Mouse (Mus musculus) liver, embryonic 11.5 days (tissue): ENCODE data around the gene Tmem98. TPM values are rescaled to one million over a fixed set of nuclear protein-coding genes. Genes with fewer than 3 reads are reported as not detected.
A peak's percentile ranks its signal among the peaks of the same experiment; 100 is the strongest.

Source experiments
- ATAC-seq: fragments of 200-750 bp; cut with Nextera tagmentation; replicated peaks from 2 replicates; pipeline ENCODE4 v1.8.0; 2017; ENCODE audit warnings: moderate number of reproducible peaks, mild to moderate bottlenecking, moderate TSS enrichment, moderate library complexity; ENCODE audit not compliant: low FRiP score
- DNase-seq: peaks from one replicate; pipeline ENCODE4 v3.0.0-alpha.2; 2017; ENCODE audit warnings: low spot score
- H3K27ac ChIP-seq: fragments of 300-500 bp; sonication (generic); 2 replicates; pipeline ENCODE4 v1.5.1; 2014; ENCODE audit warnings: mild to moderate bottlenecking, low read depth, low read length, control low read depth
- H3K27me3 ChIP-seq: fragments of 300-500 bp; sonication (generic); replicated peaks from 2 replicates; pipeline ENCODE4 v1.6.1; 2014; ENCODE audit warnings: low read length, mixed read lengths; ENCODE audit not compliant: control insufficient read depth, insufficient read depth
- H3K36me3 ChIP-seq: fragments of 300-500 bp; sonication (generic); 2 replicates; pipeline ENCODE4 v1.6.1; 2014; ENCODE audit warnings: mild to moderate bottlenecking, low read length, moderate library complexity, mixed read lengths; ENCODE audit not compliant: control insufficient read depth, insufficient read depth
- H3K4me1 ChIP-seq: fragments of 300-500 bp; sonication (generic); replicated peaks from 2 replicates; pipeline ENCODE4 v1.6.1; 2014; ENCODE audit warnings: low read length, mixed read lengths; ENCODE audit not compliant: control insufficient read depth, insufficient read depth
- H3K4me2 ChIP-seq: fragments of 300-500 bp; sonication (generic); 2 replicates; pipeline ENCODE4 v1.6.1; 2014; ENCODE audit warnings: mild to moderate bottlenecking, control low read depth, moderate library complexity
- H3K4me3 ChIP-seq: fragments of 300-500 bp; sonication (generic); 2 replicates; pipeline ENCODE4 v1.5.1; 2014; ENCODE audit warnings: low read depth, low read length, control low read depth
- H3K9ac ChIP-seq: fragments of 300-500 bp; sonication (generic); 2 replicates; pipeline ENCODE4 v1.6.1; 2014; ENCODE audit warnings: low read depth, low read length, control low read depth
- H3K9me3 ChIP-seq: fragments of 300-500 bp; sonication (generic); 2 replicates; pipeline ENCODE4 v1.6.1; 2016; ENCODE audit warnings: low read length, inconsistent platforms, mixed read lengths; ENCODE audit not compliant: control insufficient read depth
- WGBS: fragments of 180-500 bp; shearing (Covaris S2); extraction: QIAGEN DNeasy Blood & Tissue Kit; methylation state at CpG from one replicate; pipeline ENCODE4 v1.1.7; 2014; 5-methylcytosine and 5-hydroxymethylcytosine counted together
- polyA plus RNA-seq: library from polyadenylated mRNA; unstranded; fragments of >200 nt; fragmentation: Nextera tagmentation; extraction: Ambion mirVana; gene quantifications from 2 replicates; pipeline ENCODE4 v1.2.1, GENCODE M21; 2014

Tmem98 gene
- 49.0 and 52.3 TPM in 2 replicates for polyA plus RNA-seq

- Histone ChIP-seq H3K36me3 (no peaks in the 10 kb centered on the region), H3K9me3 (no peaks in the 10 kb centered on the region), H3K4me2 (peak within 1 kb of the TSS; percentile 72), H3K27me3 (peaks cover 37% of the 10 kb centered on the region), H3K27ac (peak within 1 kb of the TSS; percentile 65), H3K9ac (peak within 1 kb of the TSS; percentile 70), H3K4me1 (peaks cover 11% of the 10 kb centered on the region), H3K4me3 (peak within 1 kb of the TSS; percentile 61)
- ATAC-seq = peak; percentile 67
- 3% methylated on average over 54 of the region's 54 CpGs for WGBS
- DNase-seq = peak; percentile 69
Observed at GRCm38 (mm10) chr11:80809993-80810821, at the start of gene Tmem98. Gene Tmem98, plus strand, starts transcription at chr11:80810175.

- H3K27ac ChIP-seq = no peak overlapping the region
- H3K27me3 ChIP-seq = no peaks in the 10 kb centered on the region
- no peaks in the 10 kb centered on the region for H3K4me1 ChIP-seq
- H3K36me3 ChIP-seq = no peaks in the 10 kb centered on the region
- no peaks in the 10 kb centered on the region for H3K9me3 ChIP-seq
- no peak overlapping the region for H3K4me3 ChIP-seq
- DNase-seq (no peak), ATAC-seq (no peak)
- H3K4me2 ChIP-seq = no peak overlapping the region
- no peak overlapping the region for H3K9ac ChIP-seq
- 81% methylated on average over 3 of the region's 3 CpGs for WGBS
Observed at GRCm38 (mm10) chr11:80761285-80761974, 48.5 kb upstream of the Tmem98 start.

GRCm38 (mm10) chr11:80762066-80762465, 47.9 kb upstream of the Tmem98 start:
- no peak overlapping the region for H3K27ac ChIP-seq
- H3K27me3 ChIP-seq = no peaks in the 10 kb centered on the region
- no peak overlapping the region for H3K9ac ChIP-seq
- ATAC-seq (no peak), DNase-seq (no peak)
- H3K36me3 ChIP-seq = no peaks in the 10 kb centered on the region
- H3K4me2 ChIP-seq = no peak overlapping the region
- H3K4me3 ChIP-seq = no peak overlapping the region
- WGBS = 72% methylated on average over 4 of the region's 4 CpGs
- no peaks in the 10 kb centered on the region for H3K9me3 ChIP-seq
- no peaks in the 10 kb centered on the region for H3K4me1 ChIP-seq

- H3K27ac ChIP-seq = no peak overlapping the region
- no peaks in the 10 kb centered on the region for H3K27me3 ChIP-seq
- 85% methylated on average over 4 of the region's 4 CpGs for WGBS
- no peak overlapping the region for H3K4me3 ChIP-seq
- H3K4me1 ChIP-seq = no peaks in the 10 kb centered on the region
- no peaks in the 10 kb centered on the region for H3K36me3 ChIP-seq
- ATAC-seq (no peak), DNase-seq (no peak)
- no peaks in the 10 kb centered on the region for H3K9me3 ChIP-seq
- no peak overlapping the region for H3K9ac ChIP-seq
- H3K4me2 ChIP-seq = no peak overlapping the region
Observed at GRCm38 (mm10) chr11:80766068-80766467, 43.9 kb upstream of the Tmem98 start.

- ATAC-seq = no peak
- Histone ChIP-seq H3K9me3 (no peaks in the 10 kb centered on the region), H3K27me3 (no peaks in the 10 kb centered on the region), H3K36me3 (no peaks in the 10 kb centered on the region), H3K4me1 (no peaks in the 10 kb centered on the region), H3K9ac (no peak overlapping the region), H3K4me3 (no peak overlapping the region), H3K27ac (no peak overlapping the region), H3K4me2 (no peak overlapping the region)
- no peak for DNase-seq
- WGBS = 68% methylated on average over 6 of the region's 6 CpGs
Observed at GRCm38 (mm10) chr11:80766472-80767319, 43.3 kb upstream of the Tmem98 start.

DNA sequence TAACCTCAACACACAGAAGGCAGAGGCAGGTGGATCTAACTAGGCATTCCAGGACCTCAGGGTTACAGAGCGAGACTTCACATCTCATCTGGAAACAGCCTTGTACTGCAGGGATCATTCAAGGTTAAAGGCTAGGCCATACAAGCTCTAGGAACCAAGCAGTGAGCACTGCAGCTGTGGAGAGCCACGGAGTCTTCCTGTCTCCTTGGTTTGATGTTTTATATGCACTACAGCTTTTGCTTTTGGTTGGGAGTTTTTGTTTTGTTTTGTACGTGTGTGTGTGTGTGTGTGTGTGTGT, 42.7 kb upstream of the Tmem98 start:
- no peaks in the 10 kb centered on the region for H3K4me1 ChIP-seq
- H3K27me3 ChIP-seq = no peaks in the 10 kb centered on the region
- H3K4me2 ChIP-seq = no peak overlapping the region
- H3K36me3 ChIP-seq = no peaks in the 10 kb centered on the region
- 72% methylated on average over 3 of the region's 3 CpGs for WGBS
- ATAC-seq (no peak), DNase-seq (no peak)
- no peak overlapping the region for H3K9ac ChIP-seq
- H3K27ac ChIP-seq = no peak overlapping the region
- H3K4me3 ChIP-seq = no peak overlapping the region
- no peaks in the 10 kb centered on the region for H3K9me3 ChIP-seq

GRCm38 (mm10) chr11:80771186-80771585, 38.8 kb upstream of the Tmem98 start:
- H3K27ac ChIP-seq = no peak overlapping the region
- H3K4me2 ChIP-seq = no peak overlapping the region
- no peaks in the 10 kb centered on the region for H3K36me3 ChIP-seq
- no peaks in the 10 kb centered on the region for H3K27me3 ChIP-seq
- 93% methylated on average over 3 of the region's 3 CpGs for WGBS
- ATAC-seq (no peak), DNase-seq (no peak)
- no peak overlapping the region for H3K4me3 ChIP-seq
- no peaks in the 10 kb centered on the region for H3K9me3 ChIP-seq
- H3K9ac ChIP-seq = no peak overlapping the region
- H3K4me1 ChIP-seq = no peaks in the 10 kb centered on the region

- ATAC-seq (no peak), DNase-seq (no peak)
- H3K4me3 ChIP-seq = no peak overlapping the region
- no peaks in the 10 kb centered on the region for H3K9me3 ChIP-seq
- H3K36me3 ChIP-seq = no peaks in the 10 kb centered on the region
- H3K4me2 ChIP-seq = no peak overlapping the region
- no peak overlapping the region for H3K27ac ChIP-seq
- H3K27me3 ChIP-seq = no peaks in the 10 kb centered on the region
- H3K4me1 ChIP-seq = no peaks in the 10 kb centered on the region
- 76% methylated on average over 5 of the region's 5 CpGs for WGBS
- H3K9ac ChIP-seq = no peak overlapping the region
Observed at GRCm38 (mm10) chr11:80771596-80772250, 38.3 kb upstream of the Tmem98 start.
